Mouse (Mus musculus): ENCODE results near the gene Micu1.
A peak's percentile ranks its signal among the peaks of the same experiment; 100 is the strongest.

Micu1 gene

DNA sequence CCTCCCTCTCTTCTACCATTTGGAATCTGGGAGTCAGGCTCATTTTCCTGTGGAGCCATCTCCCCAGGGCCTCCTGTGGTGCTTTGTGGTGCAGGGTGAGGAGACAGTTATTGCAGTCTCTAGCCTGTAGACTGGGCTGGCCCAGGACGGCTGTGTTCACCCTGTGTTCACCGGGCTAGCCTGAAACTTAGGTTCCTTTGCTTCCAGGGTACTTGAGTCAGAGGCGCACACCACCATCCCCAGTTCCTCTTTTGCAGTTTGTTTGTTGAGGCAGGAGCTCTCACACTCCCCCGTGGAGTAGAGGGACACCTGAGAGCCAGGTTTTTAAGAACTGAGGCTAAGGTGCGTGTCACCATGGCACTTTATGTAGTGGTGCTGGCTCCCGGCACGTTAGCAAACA, 187.1 kb downstream of the Micu1 start:
- DNase-seq = no peak

GRCm38 (mm10) chr10:59889953-59890751, 187.9 kb downstream of the Micu1 start:
- DNase-seq = no peak

DNA sequence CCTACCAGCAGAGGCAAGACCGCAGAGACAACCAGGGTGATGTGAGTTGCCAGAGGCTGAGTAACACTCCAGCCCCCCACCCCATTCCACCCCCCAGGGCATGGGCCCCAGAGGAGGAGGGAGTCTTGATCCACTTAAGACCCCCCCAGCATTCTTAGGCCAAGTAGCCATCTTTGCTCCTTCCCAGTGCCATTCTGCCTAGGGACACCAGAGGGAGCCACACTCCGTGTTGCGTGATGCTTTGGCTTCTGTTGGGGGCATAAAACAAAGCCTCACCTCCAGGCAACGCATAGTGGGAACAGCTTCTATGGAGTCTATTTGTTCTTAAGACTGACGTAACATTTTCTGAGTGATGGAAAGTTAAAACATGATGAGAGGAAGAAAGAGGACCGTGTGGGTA, 190.7 kb downstream of the Micu1 start:
- DNase-seq = peak; percentile 73

GRCm38 (mm10) chr10:59894251-59895160, 192.2 kb downstream of the Micu1 start:
- peak; percentile 57 for DNase-seq

- DNase-seq = no peak
Measured at GRCm38 (mm10) chr10:59895460-59896186, 193.3 kb downstream of the Micu1 start.

DNA sequence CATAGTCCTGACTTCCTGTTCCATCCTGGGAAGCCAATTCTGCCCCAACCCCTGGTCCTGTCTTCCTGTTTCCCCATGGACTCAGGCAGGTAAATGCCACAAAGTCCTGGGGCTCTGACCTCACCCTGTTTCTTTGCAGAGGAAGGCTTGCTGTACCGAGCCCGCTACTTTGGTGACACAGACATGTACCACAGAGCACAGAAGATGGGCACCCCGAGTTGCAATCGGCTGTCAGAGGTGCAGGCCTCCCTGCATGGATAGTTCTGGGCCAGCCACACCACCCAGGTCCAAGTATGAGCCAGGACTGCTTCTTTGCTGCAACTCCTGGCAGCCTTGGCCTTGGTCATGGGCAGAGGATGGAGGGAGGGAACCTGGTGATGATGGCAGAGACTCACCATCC, 193.9 kb downstream of the Micu1 start:
- no peak for DNase-seq

GRCm38 (mm10) chr10:59896911-59897331, 194.6 kb downstream of the Micu1 start:
- DNase-seq = no peak

DNA sequence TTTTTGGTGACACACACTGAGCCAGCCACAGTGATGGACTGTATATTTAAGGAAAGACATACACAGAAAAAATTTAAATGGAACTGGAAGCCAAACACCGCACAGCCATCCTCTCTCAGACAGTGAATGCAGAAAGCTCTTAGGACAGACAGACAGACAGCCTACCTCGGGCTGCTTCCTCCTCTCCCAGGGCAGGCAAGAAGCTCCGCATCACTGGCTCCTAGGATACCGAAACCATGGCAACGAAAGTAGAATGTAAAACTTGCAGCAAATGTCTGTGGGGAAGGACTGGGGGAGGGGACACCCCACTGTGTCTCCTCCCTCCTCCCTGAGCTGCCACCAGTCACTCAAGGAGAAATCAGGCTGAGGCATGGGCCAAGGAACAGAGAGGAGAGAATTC, 195.2 kb downstream of the Micu1 start:
- DNase-seq = no peak

DNA sequence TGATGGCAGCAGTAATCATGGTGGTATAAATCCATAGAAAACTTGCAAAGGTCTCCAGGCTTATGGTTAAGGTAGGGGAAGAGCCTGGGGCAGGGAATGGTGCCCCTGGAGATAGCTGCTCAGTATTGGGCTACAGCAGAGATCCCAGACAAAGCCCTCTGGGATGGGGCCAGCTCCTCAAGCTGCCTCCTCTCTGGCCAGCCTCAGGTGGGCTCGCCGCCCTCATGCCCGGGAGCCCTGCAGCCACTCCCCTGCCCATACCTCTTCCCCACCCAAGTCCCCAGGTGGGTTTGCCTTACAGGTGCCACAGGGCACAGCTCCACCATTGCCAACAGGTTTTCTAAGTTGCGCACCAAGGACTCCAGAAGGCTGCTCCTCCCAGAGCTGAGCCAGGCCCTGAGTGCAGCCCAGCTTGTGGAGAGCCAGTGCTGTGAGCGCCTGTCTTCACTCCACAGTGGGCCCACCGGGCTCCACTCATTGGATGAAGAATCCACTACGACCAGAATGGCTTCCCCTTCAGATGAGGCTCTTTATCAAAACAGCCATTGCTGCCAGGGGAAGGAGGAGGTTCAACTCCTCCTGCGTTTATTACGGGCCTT, 196.0 kb downstream of the Micu1 start:
- no peak for DNase-seq

GRCm38 (mm10) chr10:59898935-59899334, 196.7 kb downstream of the Micu1 start:
- DNase-seq = no peak

GRCm38 (mm10) chr10:59899341-59900173, 197.3 kb downstream of the Micu1 start:
- peak; percentile 84 for DNase-seq

- no peak for DNase-seq
Measured at GRCm38 (mm10) chr10:59900174-59900435, 197.8 kb downstream of the Micu1 start.

DNA sequence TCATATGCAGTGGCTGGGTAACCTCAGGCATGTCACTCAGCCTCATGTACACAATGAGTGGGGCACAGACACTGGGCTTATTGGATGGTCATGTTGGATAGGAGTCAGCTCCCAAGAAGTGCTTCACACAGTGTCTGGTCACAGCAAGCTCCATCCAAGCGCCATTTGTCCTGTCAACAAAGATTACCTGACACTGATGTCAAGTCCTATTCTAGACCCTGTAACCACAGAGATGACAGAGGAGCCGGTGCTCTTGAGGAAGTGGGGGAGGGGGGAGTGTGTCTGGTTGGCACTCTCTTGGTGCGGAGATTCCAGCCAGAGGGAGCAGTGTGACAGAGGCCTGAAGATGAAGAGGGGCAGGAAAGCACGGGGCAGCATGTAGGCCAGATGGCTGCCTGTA, 198.7 kb downstream of the Micu1 start:
- DNase-seq = no peak

- DNase-seq = no peak
Measured at GRCm38 (mm10) chr10:59901463-59901862, 199.2 kb downstream of the Micu1 start.

DNA sequence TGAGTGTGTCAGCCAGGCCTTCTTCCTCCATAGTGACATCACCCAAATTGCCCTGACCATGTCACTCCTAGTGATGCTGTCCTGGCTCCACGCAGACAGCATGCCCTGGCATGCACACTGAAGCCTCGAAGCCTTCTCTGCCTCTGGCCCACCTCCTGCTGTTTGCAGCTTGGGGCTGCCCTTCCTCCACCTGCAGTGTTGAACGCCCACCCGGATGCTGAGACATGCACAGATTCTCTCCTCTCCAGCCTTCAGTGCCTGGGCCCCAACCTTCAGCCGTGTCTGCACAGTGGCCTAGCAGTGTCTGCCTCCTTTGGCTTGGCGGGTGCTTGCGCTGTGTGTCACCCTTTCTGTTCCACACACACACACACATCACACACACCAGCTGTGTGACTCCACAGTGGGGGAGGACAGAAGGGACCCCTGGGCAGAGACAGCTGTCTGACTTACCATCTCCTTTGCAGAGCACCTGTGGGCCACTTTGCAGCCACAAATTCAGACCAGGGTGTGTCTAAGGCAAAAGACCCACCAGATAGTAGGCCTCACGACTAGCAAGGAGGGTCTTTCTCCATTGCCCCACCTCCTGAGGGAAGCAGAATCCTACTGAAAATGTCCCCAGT, 199.8 kb downstream of the Micu1 start:
- no peak for DNase-seq

DNA sequence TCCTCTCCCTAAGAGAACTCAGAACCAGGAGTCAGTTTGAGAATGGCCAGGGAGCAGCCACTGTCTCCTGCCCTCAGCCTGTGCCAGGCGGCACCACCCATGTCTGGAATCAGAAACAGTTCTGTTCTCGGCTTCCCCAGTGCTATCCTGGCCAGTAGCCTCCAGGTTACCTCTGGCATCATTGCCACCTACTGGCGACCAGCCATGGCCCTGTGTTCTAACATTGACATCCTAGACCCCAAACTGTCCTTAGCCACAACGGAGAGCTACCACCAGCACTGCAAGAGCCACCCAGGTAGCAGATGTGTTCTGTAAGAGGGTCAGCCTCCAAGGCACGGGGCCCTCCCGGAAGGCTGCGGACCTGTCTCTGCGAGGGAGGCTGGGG, 200.3 kb downstream of the Micu1 start:
- no peak for DNase-seq

DNA sequence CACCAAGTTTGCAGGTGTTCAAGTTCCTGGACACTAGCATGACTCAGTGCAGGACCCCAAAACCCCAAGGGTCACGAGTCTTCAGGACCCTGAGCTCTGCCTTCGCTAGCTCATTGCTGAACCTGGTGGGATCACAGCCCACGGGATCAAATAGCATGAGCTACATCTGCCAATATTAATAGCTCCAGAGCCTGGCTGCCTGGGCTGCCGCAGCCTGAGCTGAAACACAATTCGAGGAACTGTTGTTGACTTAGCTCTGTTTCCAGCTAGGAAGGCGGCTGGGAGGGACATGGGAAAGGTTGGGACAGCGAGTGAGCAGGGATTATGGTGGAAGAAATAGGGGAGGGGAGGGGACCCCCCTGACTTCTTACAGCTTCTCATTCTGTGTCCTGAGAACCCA, 200.9 kb downstream of the Micu1 start:
- DNase-seq = no peak

GRCm38 (mm10) chr10:59907080-59907609, 204.9 kb downstream of the Micu1 start:
- DNase-seq = no peak

DNA sequence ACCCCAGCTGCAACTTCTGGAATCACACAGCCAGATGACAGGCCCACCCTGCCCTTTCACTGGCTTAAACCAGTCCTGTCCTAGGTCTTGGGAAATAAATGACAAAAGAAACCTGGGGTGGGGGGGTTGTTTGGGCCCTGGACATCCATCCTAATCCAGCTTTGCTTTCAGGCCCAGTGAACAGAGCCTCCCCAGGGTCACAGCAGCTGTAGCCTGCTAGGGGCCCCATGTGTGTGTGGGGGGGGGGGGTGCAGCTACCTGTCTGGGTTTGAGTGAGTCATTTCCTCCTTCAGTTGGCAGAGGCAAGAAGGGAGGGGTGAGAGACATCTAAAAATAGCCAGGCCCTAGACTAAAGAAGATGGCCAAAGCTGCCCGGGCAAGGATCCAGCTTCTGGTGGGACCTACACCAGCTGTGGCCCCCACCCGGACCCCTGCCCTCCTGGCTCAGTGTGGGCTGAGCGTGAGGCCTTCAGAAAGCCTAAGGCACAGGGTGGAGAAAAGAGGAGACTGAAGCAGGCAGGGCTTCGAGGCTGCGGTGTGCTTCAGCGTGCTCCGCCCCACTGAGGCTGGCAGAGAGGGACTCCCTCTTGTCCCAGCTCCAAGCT, 205.5 kb downstream of the Micu1 start:
- DNase-seq = no peak

- DNase-seq = no peak
Measured at GRCm38 (mm10) chr10:59908776-59909315, 206.6 kb downstream of the Micu1 start.

- no peak for DNase-seq
Measured at GRCm38 (mm10) chr10:59909357-59909847, 207.1 kb downstream of the Micu1 start.
